Mouse (Mus musculus): ENCODE data around the gene Blmh. TPM values are rescaled to one million over a fixed set of nuclear protein-coding genes. Genes with fewer than 3 reads are reported as not detected.

Gene Blmh
- polyA plus RNA-seq, 1 experiment from 2014 or later = 118 TPM

- Histone ChIP-seq H3K9me3 (ENCODE audit: control insufficient read depth, low read length) (no peaks in the 10 kb centered on the region), H3K9ac (ENCODE audit: low read length) (no peak overlapping the region), H3K4me1 (replicated peaks; ENCODE audit: control insufficient read depth, insufficient read depth) (no peaks in the 10 kb centered on the region), H3K4me2 (replicated peaks; ENCODE audit: low read depth) (no peak overlapping the region), H3K4me3 (ENCODE audit: low read depth, low read length) (no peak overlapping the region), H3K36me3 (ENCODE audit: control insufficient read depth, insufficient read depth, low read length) (no peaks in the 10 kb centered on the region), H3K27ac (replicated peaks) (no peak overlapping the region), H3K27me3 (ENCODE audit: control insufficient read depth, insufficient read depth, low read length) (no peaks in the 10 kb centered on the region)
- DNase-seq (ENCODE audit: low spot score) (no peak), ATAC-seq (ENCODE audit: low FRiP score, low TSS enrichment) (peak; percentile 24; the same call in 1 of the 2 replicates)
- 59% methylated on average over 16 of the region's 16 CpGs for WGBS
- TF ChIP-seq CTCF (IDR thresholded peaks at IDR 0.05; ENCODE audit: low read depth) = no peak
- TF ChIP-seq EP300 (optimal IDR thresholded peaks at IDR 0.05) = no peak
These were observed 84.7 kb downstream of the Blmh start for GRCm38 (mm10) chr11:77009069-77010025.

- no peak overlapping the region for H3K9ac ChIP-seq (ENCODE audit: low read length)
- H3K9me3 ChIP-seq (ENCODE audit: control insufficient read depth, low read length) = no peaks in the 10 kb centered on the region
- TF ChIP-seq CTCF (IDR thresholded peaks at IDR 0.05; ENCODE audit: low read depth) = no peak
- no peak for TF ChIP-seq EP300 (optimal IDR thresholded peaks at IDR 0.05)
- no peak overlapping the region for H3K4me3 ChIP-seq (ENCODE audit: low read depth, low read length)
- 63% methylated on average over 10 of the region's 10 CpGs for WGBS
- H3K36me3 ChIP-seq (ENCODE audit: control insufficient read depth, insufficient read depth, low read length) = no peaks in the 10 kb centered on the region
- DNase-seq (ENCODE audit: low spot score) = no peak
- no peaks in the 10 kb centered on the region for H3K4me1 ChIP-seq (replicated peaks; ENCODE audit: control insufficient read depth, insufficient read depth)
- no peaks in the 10 kb centered on the region for H3K27me3 ChIP-seq (ENCODE audit: control insufficient read depth, insufficient read depth, low read length)
- no peak for ATAC-seq (ENCODE audit: low FRiP score, low TSS enrichment)
- H3K27ac ChIP-seq (replicated peaks) = no peak overlapping the region
- no peak overlapping the region for H3K4me2 ChIP-seq (replicated peaks; ENCODE audit: low read depth)
These were observed 86.3 kb downstream of the Blmh start for GRCm38 (mm10) chr11:77010762-77011475.

GRCm38 (mm10) chr11:77018046-77018445 lies 93.4 kb downstream of the Blmh start:
- H3K4me1 ChIP-seq (replicated peaks; ENCODE audit: control insufficient read depth, insufficient read depth) = no peaks in the 10 kb centered on the region
- WGBS = 83% methylated on average over 11 of the region's 11 CpGs

GRCm38 (mm10) chr11:77019539-77019938 lies 94.9 kb downstream of the Blmh start:
- WGBS = 35% methylated on average over 8 of the region's 8 CpGs
- Histone ChIP-seq H3K9me3 (ENCODE audit: control insufficient read depth, low read length) (no peaks in the 10 kb centered on the region), H3K9ac (ENCODE audit: low read length) (no peak overlapping the region), H3K4me3 (ENCODE audit: low read depth, low read length) (no peak overlapping the region), H3K27me3 (ENCODE audit: control insufficient read depth, insufficient read depth, low read length) (no peaks in the 10 kb centered on the region), H3K36me3 (ENCODE audit: control insufficient read depth, insufficient read depth, low read length) (no peaks in the 10 kb centered on the region), H3K27ac (replicated peaks) (no peak overlapping the region), H3K4me2 (replicated peaks; ENCODE audit: low read depth) (no peak overlapping the region), H3K4me1 (replicated peaks; ENCODE audit: control insufficient read depth, insufficient read depth) (no peaks in the 10 kb centered on the region)
- TF ChIP-seq EP300 (optimal IDR thresholded peaks at IDR 0.05) (no peak), CTCF (IDR thresholded peaks at IDR 0.05; ENCODE audit: low read depth) (no peak)
- no peak for ATAC-seq (ENCODE audit: low FRiP score, low TSS enrichment)
- no peak for DNase-seq (ENCODE audit: low spot score)

More at GRCm38 (mm10) chr11:77018046-77018445, 93.4 kb downstream of the Blmh start:
- no peaks in the 10 kb centered on the region for H3K9me3 ChIP-seq (ENCODE audit: control insufficient read depth, low read length)
- no peak overlapping the region for H3K4me3 ChIP-seq (ENCODE audit: low read depth, low read length)
- H3K9ac ChIP-seq (ENCODE audit: low read length) = no peak overlapping the region
- ATAC-seq (ENCODE audit: low FRiP score, low TSS enrichment) (no peak), DNase-seq (ENCODE audit: low spot score) (no peak)
- H3K27me3 ChIP-seq (ENCODE audit: control insufficient read depth, insufficient read depth, low read length) = no peaks in the 10 kb centered on the region
- H3K27ac ChIP-seq (replicated peaks) = no peak overlapping the region
- TF ChIP-seq EP300 (optimal IDR thresholded peaks at IDR 0.05) (no peak), CTCF (IDR thresholded peaks at IDR 0.05; ENCODE audit: low read depth) (no peak)
- H3K4me2 ChIP-seq (replicated peaks; ENCODE audit: low read depth) = no peak overlapping the region
- H3K36me3 ChIP-seq (ENCODE audit: control insufficient read depth, insufficient read depth, low read length) = no peaks in the 10 kb centered on the region

GRCm38 (mm10) chr11:77021749-77022396 lies 97.3 kb downstream of the Blmh start:
- no peak overlapping the region for H3K4me3 ChIP-seq (ENCODE audit: low read depth, low read length)
- no peaks in the 10 kb centered on the region for H3K36me3 ChIP-seq (ENCODE audit: control insufficient read depth, insufficient read depth, low read length)
- no peak overlapping the region for H3K4me2 ChIP-seq (replicated peaks; ENCODE audit: low read depth)
- no peak overlapping the region for H3K27ac ChIP-seq (replicated peaks)
- DNase-seq (ENCODE audit: low spot score) (no peak), ATAC-seq (ENCODE audit: low FRiP score, low TSS enrichment) (no peak)
- WGBS = 68% methylated on average over 9 of the region's 9 CpGs
- no peak overlapping the region for H3K9ac ChIP-seq (ENCODE audit: low read length)
- TF ChIP-seq CTCF (IDR thresholded peaks at IDR 0.05; ENCODE audit: low read depth) (no peak), EP300 (optimal IDR thresholded peaks at IDR 0.05) (no peak)
- H3K4me1 ChIP-seq (replicated peaks; ENCODE audit: control insufficient read depth, insufficient read depth) = no peaks in the 10 kb centered on the region
- H3K27me3 ChIP-seq (ENCODE audit: control insufficient read depth, insufficient read depth, low read length) = no peaks in the 10 kb centered on the region
- no peaks in the 10 kb centered on the region for H3K9me3 ChIP-seq (ENCODE audit: control insufficient read depth, low read length)
